ENCODE assay signal across 18 mouse cellular contexts in the genomic region with DNA sequence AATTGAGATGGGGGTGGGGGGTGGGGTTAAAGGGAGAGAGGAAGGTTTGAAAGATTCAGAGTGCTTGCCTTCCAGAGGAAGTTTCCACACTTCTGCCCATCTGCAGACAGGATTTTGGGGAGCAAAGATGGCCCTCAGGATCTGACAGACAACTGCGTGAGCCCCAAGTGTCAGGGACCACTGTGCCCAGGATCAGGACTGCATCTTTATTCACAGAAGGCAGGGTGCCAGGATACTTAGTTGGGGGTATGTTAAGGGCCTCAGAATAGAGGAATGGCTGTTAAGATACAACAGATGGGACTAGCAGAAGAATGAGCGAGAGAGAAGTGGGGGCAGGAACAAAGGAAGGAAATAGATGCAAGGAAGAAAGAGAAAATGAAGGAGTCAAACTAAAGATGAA. TPM values are rescaled to one million over a fixed set of nuclear protein-coding genes. Genes with fewer than 3 reads are reported as not detected.
DNase-seq lines count a peak whose midpoint lies in the region; ATAC-seq and TF ChIP-seq lines count a peak whose summit lies in the region.
"Had no signal": no experiment of that assay in that cellular context is flagged by ENCODE, and none has a peak within 500 bp of the region (broad histone marks: within the 10 kb centered on the region; RNA-seq: fewer than 3 reads in every experiment).

No protein-coding gene starts in this region.

- H3K4me1 ChIP-seq in bone marrow macrophage, adult 2 months (ENCODE audit: control insufficient read depth, insufficient read depth, low read length), result peaks cover 20% of the 10 kb centered on the region

- H3K4me3 ChIP-seq in layer of hippocampus, adult 2 months, result no peak overlapping the region
- no peak overlapping the region for H3K4me3 ChIP-seq in bone marrow macrophage, adult 2 months (ENCODE audit: insufficient read depth, low read length)
- H3K4me3 ChIP-seq: embryonic facial prominence, embryonic 12.5 days; forebrain, embryonic 13.5 days had no signal

- no peak for TF ChIP-seq CTCF in layer of hippocampus, adult 2 months (conservative IDR thresholded peaks at IDR 0.05)
- TF ChIP-seq CTCF in bone marrow macrophage, adult 2 months (IDR thresholded peaks at IDR 0.05; ENCODE audit: low read depth, low read length), result no peak

- 0 out of 2 replicates have a peak overlapping the region, but pooled peaks have one; percentile 98 for H3K27ac ChIP-seq in layer of hippocampus, adult 2 months
- peak overlapping the region; percentile 13; the same call in 1 of the 2 replicates for H3K27ac ChIP-seq in bone marrow macrophage, adult 2 months (ENCODE audit: insufficient read depth, low read depth, low read length)
- H3K27ac ChIP-seq: embryonic facial prominence, embryonic 10.5 days; embryonic facial prominence, embryonic 12.5 days had no signal

- intact Hi-C loops in heart, postnatal 36 days (cut with DNase I), result loop anchor here (1.0 kb wide), 1 partner anchor 8 kb away; no protein-coding TSS in a partner anchor
- intact Hi-C loops in left cerebral cortex, postnatal 10 days (cut with DNase I), result no loop called here

- peak; percentile 51 for DNase-seq in cerebellum, adult 9-11 months
- peak; percentile 89 for DNase-seq in heart, adult 11 months
- DNase-seq in heart, postnatal 36 days, result no peak
- DNase-seq in layer of hippocampus, adult 2 months (ENCODE audit: low spot score in 2 of 2), result no peak
- DNase-seq in layer of hippocampus, postnatal 25 days (ENCODE audit: extremely low spot score in 1 of 2, low spot score in 1 of 2), result no peak
- no peak for DNase-seq in left cerebral cortex, postnatal 10 days (ENCODE audit: extremely low spot score in 1 of 2, low spot score in 2 of 2)
- DNase-seq: adrenal gland, adult 2 months; adrenal gland, postnatal 10 days; adrenal gland, postnatal 25 days; cerebellum, adult 11 months; cerebellum, adult 2 months; cerebellum, adult 9-10 months had no signal

- TF ChIP-seq POLR2A in bone marrow macrophage, adult 2 months (IDR thresholded peaks at IDR 0.05; ENCODE audit: borderline replicate concordance, low read depth, low read length), result no peak

- ATAC-seq in cerebellum, adult (ENCODE audit: insufficient number of reproducible peaks, low FRiP score, low TSS enrichment), result no peak
- ATAC-seq: forebrain, embryonic 13.5 days; forebrain, postnatal 0 days had no signal

RNA-seq across cellular contexts. Expression of a gene that starts 1.4 kb away (rescaled TPM):
- total RNA-seq in heart, postnatal 36 days (2021), result 1 to 10 TPM; 5.8 to 8.7 TPM
- total RNA-seq in layer of hippocampus, adult 2 months (2021), result 10 to 100 TPM; 27.5 to 27.6 TPM
- total RNA-seq in layer of hippocampus, postnatal 25 days (2021), result 10 to 100 TPM; 23.5 to 25.5 TPM
- 9.2 and 11.9 TPM in 2 replicates for polyA plus RNA-seq in bone marrow macrophage, adult 2 months (2012; ENCODE audit: insufficient read depth, insufficient read length, missing spikeins)
- total RNA-seq in left cerebral cortex, postnatal 10 days (2021), result 10 to 100 TPM; 27.8 to 30.0 TPM

RNA-seq across cellular contexts. Expression of a gene that starts 7.0 kb away (rescaled TPM):
- 1 to 10 TPM; 3.9 to 4.0 TPM for total RNA-seq in heart, postnatal 36 days (2021)
- total RNA-seq in layer of hippocampus, adult 2 months (2021), result 10 to 100 TPM in 1 of 2 experiments, 1 to 10 TPM in 1; 8.9 to 10.3 TPM
- total RNA-seq in layer of hippocampus, postnatal 25 days (2021), result 10 to 100 TPM; 10.5 to 11.4 TPM
- 1.4 and 1.7 TPM in 2 replicates for polyA plus RNA-seq in bone marrow macrophage, adult 2 months (2012; ENCODE audit: insufficient read depth, insufficient read length, missing spikeins)
- 1 to 10 TPM; 8.8 to 9.7 TPM for total RNA-seq in left cerebral cortex, postnatal 10 days (2021)

RNA-seq across cellular contexts. Expression of a gene that starts 11.9 kb away (rescaled TPM):
- total RNA-seq in heart, postnatal 36 days (2021), result 100 to 1,000 TPM; 104 to 117 TPM
- 100 to 1,000 TPM; 122 to 131 TPM for total RNA-seq in layer of hippocampus, adult 2 months (2021)
- total RNA-seq in layer of hippocampus, postnatal 25 days (2021), result 100 to 1,000 TPM; 118 to 122 TPM
- 65.4 and 71.5 TPM in 2 replicates for polyA plus RNA-seq in bone marrow macrophage, adult 2 months (2012; ENCODE audit: insufficient read depth, insufficient read length, missing spikeins)
- 100 to 1,000 TPM; 120 to 127 TPM for total RNA-seq in left cerebral cortex, postnatal 10 days (2021)

RNA-seq across cellular contexts. Expression of a gene that starts 18.1 kb away (rescaled TPM):
- total RNA-seq in heart, postnatal 36 days (2021), result 1 to 10 TPM; 4.2 to 4.6 TPM
- total RNA-seq in layer of hippocampus, adult 2 months (2021), result 10 to 100 TPM; 77.6 to 85.9 TPM
- 10 to 100 TPM; 50.7 to 77.1 TPM for total RNA-seq in layer of hippocampus, postnatal 25 days (2021)
- 19.9 and 23.5 TPM in 2 replicates for polyA plus RNA-seq in bone marrow macrophage, adult 2 months (2012; ENCODE audit: insufficient read depth, insufficient read length, missing spikeins)
- total RNA-seq in left cerebral cortex, postnatal 10 days (2021), result 10 to 100 TPM; 48.8 to 50.5 TPM

Comparison
In these comparisons a context has a peak if more than half of its experiments do, and no peak if none do; other contexts are left out.
1. DNase-seq: peak in cerebellum, adult 9-11 months (single experiment) and heart, adult 11 months (single experiment); none in heart, postnatal 36 days (0 of 2), layer of hippocampus, adult 2 months (0 of 2), layer of hippocampus, postnatal 25 days (0 of 2) and left cerebral cortex, postnatal 10 days (0 of 2).